Mouse (Mus musculus): ENCODE measurements around the gene Gpr157. TPM values are rescaled to one million over a fixed set of nuclear protein-coding genes. Genes with fewer than 3 reads are reported as not detected.
A peak's percentile ranks its signal among the peaks of the same experiment; 100 is the strongest.

The Gpr157 gene
- total RNA-seq, 1 experiment, result 0.71 TPM

DNA sequence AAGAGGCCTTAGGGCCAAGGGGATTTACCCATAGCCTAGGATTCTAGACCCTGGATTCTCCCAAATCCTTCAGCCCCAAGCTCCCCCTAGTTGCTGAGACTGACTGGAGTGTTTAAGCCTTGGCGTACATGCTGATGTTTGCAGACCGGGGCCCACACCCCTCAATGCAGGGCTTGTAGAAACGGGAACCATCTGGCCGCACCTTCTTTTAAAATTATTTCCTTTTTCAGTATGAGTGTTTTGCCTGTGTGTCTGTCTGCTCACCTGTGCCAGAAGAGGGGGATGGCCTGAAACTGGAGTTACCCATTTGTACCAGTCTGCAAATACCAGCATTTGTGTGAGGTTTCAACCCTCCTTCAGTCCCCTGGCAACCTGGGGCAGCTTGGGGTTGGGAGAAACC is 10.7 kb downstream of the Gpr157 start:
- Histone ChIP-seq H3K4me3 (ENCODE audit: insufficient read depth in 1 of 2, low read depth in 1 of 2, low read length in 2 of 2, poor library complexity in 1 of 2, severe bottlenecking in 1 of 2) (no peak overlapping the region), H3K9ac (ENCODE audit: insufficient read depth, low read depth, low read length, poor library complexity, severe bottlenecking) (no peak overlapping the region), H3K9me3 (ENCODE audit: control insufficient read depth, insufficient read depth, low read depth, low read length) (no peaks in the 10 kb centered on the region), H3K4me1 (ENCODE audit: control insufficient read depth in 2 of 2, insufficient read depth in 2 of 2, low read length in 2 of 2, poor library complexity in 1 of 2) (peaks cover 0 to 17% of the 10 kb centered on the region in 2 experiments; a peak in 2 of 4 replicates), H3K27ac (ENCODE audit: insufficient read depth, low read depth, low read length, poor library complexity, severe bottlenecking) (no peak overlapping the region), H3K36me3 (ENCODE audit: control insufficient read depth, insufficient read depth, low read length, poor library complexity, severe bottlenecking) (no peaks in the 10 kb centered on the region)
- no peak for TF ChIP-seq CHD2 (IDR thresholded peaks at IDR 0.05; ENCODE audit: low read depth, low read length)
- no peak for TF ChIP-seq MAFK (IDR thresholded peaks at IDR 0.05; ENCODE audit: insufficient read depth, low read depth, low read length)
- no peak for TF ChIP-seq ZNF384 (IDR thresholded peaks at IDR 0.05; ENCODE audit: low read depth, low read length)
- no peak for TF ChIP-seq HCFC1 (IDR thresholded peaks at IDR 0.05; ENCODE audit: borderline replicate concordance, insufficient read depth, low read length)
- TF ChIP-seq ZC3H11A (IDR thresholded peaks at IDR 0.05; ENCODE audit: borderline replicate concordance, low read depth, low read length), result no peak
- no peak for DNase-seq (ENCODE audit: low read depth, low spot score)
- in situ Hi-C loops (cut with MboI; ENCODE audit: low sequenced_read_pairs in 2 of 2, unreplicated experiment in 2 of 2), result no loop called here

DNA sequence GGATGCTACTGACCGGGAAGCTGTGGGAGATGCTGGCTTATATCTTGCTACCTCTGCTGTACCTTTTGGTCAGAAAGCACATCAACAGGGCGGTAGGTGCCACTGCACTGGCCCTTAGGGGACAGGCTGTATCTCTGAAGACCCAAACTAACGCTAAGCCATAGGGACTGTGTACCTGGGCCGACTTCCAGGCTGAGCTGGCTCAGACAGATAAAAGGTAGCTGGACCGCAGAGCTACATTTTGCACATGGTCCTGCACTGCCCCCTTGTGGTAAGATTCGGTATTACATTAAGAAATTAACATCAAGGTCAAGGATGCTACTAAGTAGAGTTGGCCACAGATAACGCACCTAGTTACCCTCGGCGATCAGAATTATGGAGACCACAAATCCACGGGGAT is 11.7 kb downstream of the Gpr157 start:
- H3K9me3 ChIP-seq (ENCODE audit: control insufficient read depth, insufficient read depth, low read depth, low read length), result no peaks in the 10 kb centered on the region
- no peak overlapping the region for H3K9ac ChIP-seq (ENCODE audit: insufficient read depth, low read depth, low read length, poor library complexity, severe bottlenecking)
- peak; percentile 65 for DNase-seq (ENCODE audit: low read depth, low spot score)
- TF ChIP-seq ZC3H11A (IDR thresholded peaks at IDR 0.05; ENCODE audit: borderline replicate concordance, low read depth, low read length), result peak; percentile 61; the same call in 1 of the 2 replicates
- TF ChIP-seq ZNF384 (IDR thresholded peaks at IDR 0.05; ENCODE audit: low read depth, low read length), result no peak
- TF ChIP-seq HCFC1 (IDR thresholded peaks at IDR 0.05; ENCODE audit: borderline replicate concordance, insufficient read depth, low read length), result no peak
- TF ChIP-seq CHD2 (IDR thresholded peaks at IDR 0.05; ENCODE audit: low read depth, low read length), result no peak
- no peak for TF ChIP-seq MAFK (IDR thresholded peaks at IDR 0.05; ENCODE audit: insufficient read depth, low read depth, low read length)
- no peak overlapping the region for H3K27ac ChIP-seq (ENCODE audit: insufficient read depth, low read depth, low read length, poor library complexity, severe bottlenecking)
- in situ Hi-C loops (cut with MboI; ENCODE audit: low sequenced_read_pairs in 2 of 2, unreplicated experiment in 2 of 2), result no loop called here
- peaks cover 0 to 8% of the 10 kb centered on the region in 2 experiments; a peak in 2 of 4 replicates for H3K4me1 ChIP-seq (ENCODE audit: control insufficient read depth in 2 of 2, insufficient read depth in 2 of 2, low read length in 2 of 2, poor library complexity in 1 of 2)
- no peaks in the 10 kb centered on the region for H3K36me3 ChIP-seq (ENCODE audit: control insufficient read depth, insufficient read depth, low read length, poor library complexity, severe bottlenecking)
- H3K4me3 ChIP-seq (ENCODE audit: insufficient read depth in 1 of 2, low read depth in 1 of 2, low read length in 2 of 2, poor library complexity in 1 of 2, severe bottlenecking in 1 of 2), result no peak overlapping the region

GRCm38 (mm10) chr4:150102822-150103221 is 15.7 kb downstream of the Gpr157 start:
- Histone ChIP-seq H3K36me3 (ENCODE audit: control insufficient read depth, insufficient read depth, low read length, poor library complexity, severe bottlenecking) (no peaks in the 10 kb centered on the region), H3K9me3 (ENCODE audit: control insufficient read depth, insufficient read depth, low read depth, low read length) (no peaks in the 10 kb centered on the region), H3K4me3 (ENCODE audit: insufficient read depth in 1 of 2, low read depth in 1 of 2, low read length in 2 of 2, poor library complexity in 1 of 2, severe bottlenecking in 1 of 2) (no peak overlapping the region), H3K4me1 (ENCODE audit: control insufficient read depth in 2 of 2, insufficient read depth in 2 of 2, low read length in 2 of 2, poor library complexity in 1 of 2) (peaks cover 0 to 3% of the 10 kb centered on the region in 2 experiments; a peak in 1 of 4 replicates), H3K9ac (ENCODE audit: insufficient read depth, low read depth, low read length, poor library complexity, severe bottlenecking) (no peak overlapping the region), H3K27ac (ENCODE audit: insufficient read depth, low read depth, low read length, poor library complexity, severe bottlenecking) (no peak overlapping the region)
- DNase-seq (ENCODE audit: low read depth, low spot score), result no peak
- TF ChIP-seq ZC3H11A (IDR thresholded peaks at IDR 0.05; ENCODE audit: borderline replicate concordance, low read depth, low read length), result no peak
- TF ChIP-seq MAFK (IDR thresholded peaks at IDR 0.05; ENCODE audit: insufficient read depth, low read depth, low read length), result no peak
- TF ChIP-seq CHD2 (IDR thresholded peaks at IDR 0.05; ENCODE audit: low read depth, low read length), result no peak
- TF ChIP-seq HCFC1 (IDR thresholded peaks at IDR 0.05; ENCODE audit: borderline replicate concordance, insufficient read depth, low read length), result no peak
- TF ChIP-seq ZNF384 (IDR thresholded peaks at IDR 0.05; ENCODE audit: low read depth, low read length), result no peak
- in situ Hi-C loops (cut with MboI; ENCODE audit: low sequenced_read_pairs in 2 of 2, unreplicated experiment in 2 of 2), result loop anchor here in 1 of 2 experiments (10.0 kb wide), 1 partner anchor 298 kb away; no protein-coding TSS in a partner anchor

GRCm38 (mm10) chr4:150105671-150106070 is 18.5 kb downstream of the Gpr157 start:
- Histone ChIP-seq H3K36me3 (ENCODE audit: control insufficient read depth, insufficient read depth, low read length, poor library complexity, severe bottlenecking) (no peaks in the 10 kb centered on the region), H3K9ac (ENCODE audit: insufficient read depth, low read depth, low read length, poor library complexity, severe bottlenecking) (no peak overlapping the region), H3K27ac (ENCODE audit: insufficient read depth, low read depth, low read length, poor library complexity, severe bottlenecking) (no peak overlapping the region), H3K9me3 (ENCODE audit: control insufficient read depth, insufficient read depth, low read depth, low read length) (no peaks in the 10 kb centered on the region), H3K4me3 (ENCODE audit: insufficient read depth in 1 of 2, low read depth in 1 of 2, low read length in 2 of 2, poor library complexity in 1 of 2, severe bottlenecking in 1 of 2) (no peak overlapping the region), H3K4me1 (ENCODE audit: control insufficient read depth in 2 of 2, insufficient read depth in 2 of 2, low read length in 2 of 2, poor library complexity in 1 of 2) (peaks cover 0 to 3% of the 10 kb centered on the region in 2 experiments; a peak in 1 of 4 replicates)
- no peak for DNase-seq (ENCODE audit: low read depth, low spot score)
- TF ChIP-seq ZNF384 (IDR thresholded peaks at IDR 0.05; ENCODE audit: low read depth, low read length) (no peak), CHD2 (IDR thresholded peaks at IDR 0.05; ENCODE audit: low read depth, low read length) (no peak), HCFC1 (IDR thresholded peaks at IDR 0.05; ENCODE audit: borderline replicate concordance, insufficient read depth, low read length) (no peak), ZC3H11A (IDR thresholded peaks at IDR 0.05; ENCODE audit: borderline replicate concordance, low read depth, low read length) (no peak), MAFK (IDR thresholded peaks at IDR 0.05; ENCODE audit: insufficient read depth, low read depth, low read length) (no peak)
- in situ Hi-C loops (cut with MboI; ENCODE audit: low sequenced_read_pairs in 2 of 2, unreplicated experiment in 2 of 2), result loop anchor here in 1 of 2 experiments (10.0 kb wide), 1 partner anchor 301 kb away; no protein-coding TSS in a partner anchor

Data from ES-E14 (cell line).